Mouse (Mus musculus) kidney, adult 18-20 months (tissue): ENCODE measurements at regions not wholly inside any gene's neighbourhood (a gene's known extent, or its start where the extent isn't known, plus 50 kb on each side); places are given as distances from the start of the nearest gene placed in this dataset.
A peak's percentile ranks its signal among the peaks of the same experiment; 100 is the strongest.

Experiments used
- DNase-seq: peaks from one replicate; pipeline ENCODE4 v3.0.0; 2021

GRCm38 (mm10) chr9:30175376-30175775, 212.4 kb upstream of the Ntm start:
- DNase-seq, result no peak

- no peak for DNase-seq
These were observed 220.5 kb upstream of the Ntm start for GRCm38 (mm10) chr9:30183409-30183808.

- no peak for DNase-seq
These were observed 222.2 kb upstream of the Ntm start for GRCm38 (mm10) chr9:30184996-30185763.

GRCm38 (mm10) chr9:30186261-30186660, 223.3 kb upstream of the Ntm start:
- DNase-seq, result no peak

GRCm38 (mm10) chr9:30190078-30190477, 227.1 kb upstream of the Ntm start:
- DNase-seq, result no peak

- no peak for DNase-seq
These were observed 228.2 kb upstream of the Ntm start for GRCm38 (mm10) chr9:30191119-30191518.

- no peak for DNase-seq
These were observed 229.0 kb upstream of the Ntm start for GRCm38 (mm10) chr9:30191902-30192301.

- no peak for DNase-seq
These were observed 231.9 kb upstream of the Ntm start for GRCm38 (mm10) chr9:30194866-30195265.

GRCm38 (mm10) chr9:30202411-30202810, 224.5 kb upstream of the Snx19 start:
- DNase-seq, result no peak

- DNase-seq, result no peak
These were observed 219.3 kb upstream of the Snx19 start for GRCm38 (mm10) chr9:30207631-30208030.

GRCm38 (mm10) chr9:30209806-30210205, 217.1 kb upstream of the Snx19 start:
- DNase-seq, result no peak

GRCm38 (mm10) chr9:30212471-30213075, 214.3 kb upstream of the Snx19 start:
- DNase-seq, result no peak

GRCm38 (mm10) chr9:30234501-30235163, 192.3 kb upstream of the Snx19 start:
- no peak for DNase-seq

GRCm38 (mm10) chr9:30235791-30236190, 191.1 kb upstream of the Snx19 start:
- DNase-seq, result no peak

GRCm38 (mm10) chr9:30242107-30242506, 184.8 kb upstream of the Snx19 start:
- DNase-seq, result no peak

- peak; percentile 57 for DNase-seq
These were observed 162.3 kb upstream of the Snx19 start for GRCm38 (mm10) chr9:30264533-30265168.

- DNase-seq, result no peak
These were observed 155.8 kb upstream of the Snx19 start for GRCm38 (mm10) chr9:30271081-30271480.

- no peak for DNase-seq
These were observed 153.1 kb upstream of the Snx19 start for GRCm38 (mm10) chr9:30273836-30274235.

GRCm38 (mm10) chr9:30278231-30278630, 148.7 kb upstream of the Snx19 start:
- no peak for DNase-seq

GRCm38 (mm10) chr9:30283080-30283770, 143.7 kb upstream of the Snx19 start:
- no peak for DNase-seq

- no peak for DNase-seq
These were observed 143.1 kb upstream of the Snx19 start for GRCm38 (mm10) chr9:30283771-30284148.

- no peak for DNase-seq
These were observed 142.2 kb upstream of the Snx19 start for GRCm38 (mm10) chr9:30284562-30285323.

- DNase-seq, result no peak
These were observed 141.6 kb upstream of the Snx19 start for GRCm38 (mm10) chr9:30285324-30285599.
